Mouse (Mus musculus): Measurements from ENCODE around the gene Polg2.

- TF ChIP-seq MAX (IDR thresholded peaks at IDR 0.05; ENCODE audit: low read depth), result no peak
- no peak for TF ChIP-seq USF1 (IDR thresholded peaks at IDR 0.05; ENCODE audit: low read depth)
- no peak for TF ChIP-seq POLR2A (IDR thresholded peaks at IDR 0.05; ENCODE audit: insufficient read length, low read depth)
- TF ChIP-seq POLR2AphosphoS2 (IDR thresholded peaks at IDR 0.05; ENCODE audit: insufficient read length, low read depth), result peak; percentile 18
- TF ChIP-seq CEBPB (IDR thresholded peaks at IDR 0.05; ENCODE audit: insufficient read depth, poor library complexity, severe bottlenecking), result no peak
- TF ChIP-seq MYOD1 (IDR thresholded peaks at IDR 0.05; ENCODE audit: control insufficient read depth in 1 of 3, insufficient read length in 2 of 3, low read depth in 2 of 3), result no peak
Measured at GRCm38 (mm10) chr11:106782841-106783764, 3.8 kb upstream of the Polg2 start.
